Mouse (Mus musculus) CH12.LX (cell line): ENCODE results near the gene Clmp. TPM values are rescaled to one million over a fixed set of nuclear protein-coding genes. Genes with fewer than 3 reads are reported as not detected.

Experiments used
- DNase-seq: peaks from one replicate; pipeline ENCODE4 v3.0.0-alpha.2; 2013; ENCODE audit errors: extremely low read depth
- H3K27ac ChIP-seq: 2 replicates; pipeline ENCODE4 v1.5.1; 2012; ENCODE audit warnings: low read depth, mild to moderate bottlenecking, control low read depth, moderate library complexity; ENCODE audit not compliant: insufficient read depth
- H3K27me3 ChIP-seq: replicated peaks from 2 replicates; pipeline ENCODE3; 2012; ENCODE audit warnings: inconsistent platforms
- H3K36me3 ChIP-seq, 2 experiments: replicated peaks in 1 of 2; 2 replicates each; pipeline versions ENCODE3 to v1.6.1; 2012; ENCODE audit warnings: inconsistent platforms in 1 of 2, low read length in 1 of 2, mild to moderate bottlenecking in 1 of 2, mixed read lengths in 1 of 2, moderate library complexity in 1 of 2; ENCODE audit not compliant: control insufficient read depth in 1 of 2, insufficient read depth in 1 of 2
- H3K4me1 ChIP-seq, 2 experiments: 2 replicates each; pipeline ENCODE4 v1.6.1; 2012; ENCODE audit warnings: inconsistent platforms in 1 of 2, moderate library complexity in 1 of 2; ENCODE audit not compliant: insufficient read depth in 2 of 2, control insufficient read depth in 1 of 2
- H3K4me2 ChIP-seq: 2 replicates; pipeline ENCODE4 v1.6.1; 2012; ENCODE audit warnings: low read depth, mild to moderate bottlenecking, control low read depth; ENCODE audit not compliant: poor library complexity, insufficient read depth, severe bottlenecking
- H3K4me3 ChIP-seq, 3 experiments: fragments of 150-350 bp in 1 of 3; sonication (generic) in 1 of 3; replicated peaks in 1 of 3; 2 replicates each; pipeline versions ENCODE3 to v1.5.1; 2011 to 2012; ENCODE audit warnings: low read depth in 2 of 3, low read length in 2 of 3, mild to moderate bottlenecking in 2 of 3, moderate library complexity in 2 of 3, control low read depth in 1 of 3, improper control_type of control experiment in 1 of 3, inconsistent platforms in 1 of 3, mixed read lengths in 1 of 3; ENCODE audit not compliant: poor library complexity in 1 of 3
- H3K79me2 ChIP-seq: replicated peaks from 2 replicates; pipeline ENCODE4 v1.6.1; 2012; ENCODE audit warnings: mild to moderate bottlenecking, moderate library complexity; ENCODE audit not compliant: control insufficient read depth, poor library complexity, insufficient read depth, severe bottlenecking; ENCODE audit errors: extremely low read depth
- H3K9ac ChIP-seq: 2 replicates; pipeline ENCODE4 v1.6.1; 2012; ENCODE audit warnings: low read depth, mild to moderate bottlenecking, control low read depth, moderate library complexity; ENCODE audit not compliant: insufficient read depth
- H3K9me3 ChIP-seq: replicated peaks from 2 replicates; pipeline ENCODE3; 2012; ENCODE audit warnings: low read length, inconsistent platforms, mixed read lengths
- BHLHE40 ChIP-seq: IDR thresholded peaks from 2 replicates; pipeline ENCODE4 v1.6.1; 2011; ENCODE audit warnings: mild to moderate bottlenecking, low read depth, low read length, improper control_type of control experiment
- CHD2 ChIP-seq: IDR thresholded peaks from 2 replicates; pipeline ENCODE4 v1.6.1; 2011; ENCODE audit warnings: low read length, improper control_type of control experiment
- CTCF ChIP-seq, 2 experiments: IDR thresholded peaks in 1 of 2; conservative IDR thresholded peaks in 1 of 2; 2 replicates each; pipeline ENCODE4 v1.5.1; 2011 to 2012; ENCODE audit warnings: low read depth in 2 of 2, low read length in 2 of 2, improper control_type of control experiment in 1 of 2, inconsistent platforms in 1 of 2, mild to moderate bottlenecking in 1 of 2, moderate library complexity in 1 of 2
- ELF1 ChIP-seq: IDR thresholded peaks from 2 replicates; pipeline ENCODE4 v1.6.1; 2014; ENCODE audit warnings: low read depth, mild to moderate bottlenecking, inconsistent platforms, low read length, improper control_type of control experiment
- EP300 ChIP-seq: IDR thresholded peaks from 2 replicates; pipeline ENCODE4 v1.6.1; 2011; ENCODE audit warnings: low read length, improper control_type of control experiment
- ETS1 ChIP-seq: conservative IDR thresholded peaks from 2 replicates; pipeline ENCODE4 v1.6.1; 2012; ENCODE audit warnings: low read depth, mild to moderate bottlenecking, inconsistent platforms, low read length, improper control_type of control experiment, moderate library complexity
- GABPA ChIP-seq: IDR thresholded peaks from 2 replicates; pipeline ENCODE4 v1.6.1; 2012; ENCODE audit warnings: low read depth, low read length, improper control_type of control experiment, inconsistent platforms; ENCODE audit not compliant: insufficient replicate concordance
- HCFC1 ChIP-seq: IDR thresholded peaks from 2 replicates; pipeline ENCODE4 v1.6.1; 2012; ENCODE audit warnings: low read depth, mild to moderate bottlenecking, inconsistent platforms, low read length, improper control_type of control experiment
- IRF4 ChIP-seq: IDR thresholded peaks from 2 replicates; pipeline ENCODE4 v1.6.1; 2014; ENCODE audit warnings: low read depth, mild to moderate bottlenecking, inconsistent platforms, low read length, improper control_type of control experiment
- MAFK ChIP-seq: IDR thresholded peaks from 2 replicates; pipeline ENCODE4 v1.6.1; 2011; ENCODE audit warnings: low read length, improper control_type of control experiment; ENCODE audit not compliant: insufficient replicate concordance
- MAZ ChIP-seq: IDR thresholded peaks from 2 replicates; pipeline ENCODE4 v1.6.1; 2012; ENCODE audit warnings: low read depth, mild to moderate bottlenecking, inconsistent platforms, low read length, improper control_type of control experiment, moderate library complexity
- NELFE ChIP-seq: IDR thresholded peaks from 2 replicates; pipeline ENCODE4 v1.6.1; 2011; ENCODE audit warnings: low read depth, low read length, improper control_type of control experiment
- NRF1 ChIP-seq: IDR thresholded peaks from 2 replicates; pipeline ENCODE4 v1.6.1; 2014; ENCODE audit warnings: low read depth, mild to moderate bottlenecking, inconsistent platforms, low read length, improper control_type of control experiment, moderate library complexity
- PAX5 ChIP-seq: IDR thresholded peaks from 2 replicates; pipeline ENCODE4 v1.6.1; 2012; ENCODE audit warnings: low read length, inconsistent platforms, mixed read lengths
- POLR2AphosphoS2 ChIP-seq: IDR thresholded peaks from 2 replicates; pipeline ENCODE4 v1.6.1; 2011; ENCODE audit warnings: low read depth, low read length, improper control_type of control experiment
- RCOR1 ChIP-seq: conservative IDR thresholded peaks from 2 replicates; pipeline ENCODE4 v1.6.1; 2012; ENCODE audit warnings: low read depth, mild to moderate bottlenecking, inconsistent platforms, low read length, improper control_type of control experiment
- SIN3A ChIP-seq: IDR thresholded peaks from 2 replicates; pipeline ENCODE4 v1.6.1; 2012; ENCODE audit warnings: low read length, improper control_type of control experiment, inconsistent platforms
- SMC3 ChIP-seq: IDR thresholded peaks from 2 replicates; pipeline ENCODE4 v1.6.1; 2011; ENCODE audit warnings: low read depth, low read length, improper control_type of control experiment
- USF2 ChIP-seq: conservative IDR thresholded peaks from 2 replicates; pipeline ENCODE4 v1.6.1; 2011; ENCODE audit warnings: low read depth, low read length, improper control_type of control experiment
- ZC3H11A ChIP-seq: IDR thresholded peaks from 2 replicates; pipeline ENCODE4 v1.6.1; 2012; ENCODE audit warnings: low read depth, mild to moderate bottlenecking, inconsistent platforms, low read length, improper control_type of control experiment
- ZNF384 ChIP-seq: IDR thresholded peaks from 2 replicates; pipeline ENCODE4 v1.6.1; 2012; ENCODE audit warnings: low read depth, low read length, improper control_type of control experiment, inconsistent platforms
- dilution Hi-C: fragments of 300-500 bp; cut with MboI; formaldehyde crosslinking; loops from 2 replicates; pipeline ENCODE4 v1.14.3; 2020; ENCODE audit warnings: low sequenced_read_pairs; ENCODE audit not compliant: extremely low pct_unique_long_range_greater_than_20kb, extremely low pct_ligation_motif_present
- in situ Hi-C: fragments of 300-500 bp; cut with MboI; formaldehyde crosslinking; loops from 3 replicates; pipeline ENCODE4 v1.14.3; 2019; ENCODE audit warnings: low sequenced_read_pairs, low pct_ligation_motif_present, low pct_unique_long_range_greater_than_20kb, mixed read lengths
- polyA plus RNA-seq: library from polyadenylated mRNA; unstranded; fragments of >175 nt; gene quantifications from 2 replicates; pipeline ENCODE4 v1.2.1, GENCODE M21; 2012; ENCODE audit warnings: low read depth; ENCODE audit not compliant: insufficient read length
- total RNA-seq, 2 experiments: library from RNA; depleted of rRNA; stranded (reverse); fragments of 300-350 nt in 1 of 2; fragments of >200 nt in 1 of 2; gene quantifications; 2 replicates each; pipeline ENCODE4 v1.2.3; 2012 to 2014

Clmp gene
- total and polyA plus RNA-seq, 3 experiments, result not detected

DNA sequence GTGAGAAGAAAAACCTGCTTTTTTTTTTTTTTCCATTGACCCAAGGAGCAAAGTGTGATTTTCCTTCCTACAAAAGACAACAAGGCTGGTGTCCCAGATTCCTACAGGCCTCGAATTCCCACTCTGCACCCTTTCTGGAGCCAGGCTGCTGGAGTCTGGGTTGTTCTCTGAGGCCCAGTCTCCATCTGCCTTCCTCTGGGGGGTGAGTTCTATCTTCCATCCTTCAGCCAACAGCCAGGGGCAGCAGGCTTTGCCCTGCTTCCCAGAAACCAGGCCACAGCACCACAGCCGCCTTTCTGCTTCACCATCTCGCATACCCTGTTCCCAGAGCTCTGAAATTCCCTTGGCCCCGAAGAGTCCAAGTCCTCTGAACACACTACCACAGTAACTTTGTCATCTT, 10.3 kb downstream of the Clmp start:
- Histone ChIP-seq H3K9me3 (no peaks in the 10 kb centered on the region), H3K79me2 (no peaks in the 10 kb centered on the region), H3K27me3 (peaks cover 14% of the 10 kb centered on the region), H3K36me3 (no peaks in the 10 kb centered on the region), H3K4me1 (peaks cover 0 to 27% of the 10 kb centered on the region in 2 experiments; a peak in 2 of 4 replicates), H3K4me3 (no peak overlapping the region), H3K4me2 (no peak overlapping the region)
- DNase-seq, result no peak
- dilution Hi-C loops, result no loop called here
- in situ Hi-C loops, result no loop called here
- TF ChIP-seq NELFE (no peak), CHD2 (no peak), CTCF (conservative IDR thresholded peaks at IDR 0.05 in 1 of 2, IDR thresholded peaks at IDR 0.05 in 1 of 2; ENCODE audit: low read depth in 2 of 2, low read length in 2 of 2) (no peak), ZNF384 (no peak), ZC3H11A (no peak), IRF4 (no peak), GABPA (no peak)
- TF ChIP-seq, all 38 proteins: peak for 0
- no peak overlapping the region for H3K27ac ChIP-seq
- H3K9ac ChIP-seq, result no peak overlapping the region

DNA sequence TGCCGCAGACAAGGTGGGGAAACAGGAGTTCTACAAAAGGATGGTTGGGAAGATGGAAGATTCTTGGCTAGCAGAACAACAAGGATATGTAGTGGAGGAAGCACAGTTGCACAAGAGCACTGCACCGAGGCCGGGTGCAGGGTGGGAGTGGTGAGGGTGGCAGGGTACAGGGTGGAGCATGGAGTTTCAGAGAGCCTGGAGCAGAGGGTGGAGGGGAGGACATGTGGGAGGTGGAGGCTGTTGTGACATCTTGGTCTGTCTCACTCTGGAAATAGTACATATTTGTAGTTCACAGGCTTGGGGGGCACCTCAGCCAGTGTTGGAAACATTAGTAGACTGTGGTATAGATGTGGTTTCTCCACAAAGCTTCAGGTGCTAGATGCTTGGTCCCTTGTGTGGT, 13.4 kb downstream of the Clmp start:
- Histone ChIP-seq H3K27me3 (peaks cover 10% of the 10 kb centered on the region), H3K27ac (no peak overlapping the region), H3K4me3 (no peak overlapping the region), H3K9ac (no peak overlapping the region), H3K4me1 (peaks cover 0 to 9% of the 10 kb centered on the region in 2 experiments; a peak in 2 of 4 replicates), H3K4me2 (no peak overlapping the region), H3K9me3 (no peaks in the 10 kb centered on the region), H3K79me2 (no peaks in the 10 kb centered on the region), H3K36me3 (no peaks in the 10 kb centered on the region)
- in situ Hi-C loops (no loop called here), dilution Hi-C loops (no loop called here)
- DNase-seq, result no peak
- TF ChIP-seq USF2, result no peak
- no peak for TF ChIP-seq SMC3
- no peak for TF ChIP-seq RCOR1
- TF ChIP-seq EP300, result no peak
- no peak for TF ChIP-seq NELFE
- TF ChIP-seq HCFC1, result no peak
- no peak for TF ChIP-seq ELF1
- TF ChIP-seq GABPA, result no peak
- TF ChIP-seq PAX5, result no peak
- TF ChIP-seq MAFK, result no peak

DNA sequence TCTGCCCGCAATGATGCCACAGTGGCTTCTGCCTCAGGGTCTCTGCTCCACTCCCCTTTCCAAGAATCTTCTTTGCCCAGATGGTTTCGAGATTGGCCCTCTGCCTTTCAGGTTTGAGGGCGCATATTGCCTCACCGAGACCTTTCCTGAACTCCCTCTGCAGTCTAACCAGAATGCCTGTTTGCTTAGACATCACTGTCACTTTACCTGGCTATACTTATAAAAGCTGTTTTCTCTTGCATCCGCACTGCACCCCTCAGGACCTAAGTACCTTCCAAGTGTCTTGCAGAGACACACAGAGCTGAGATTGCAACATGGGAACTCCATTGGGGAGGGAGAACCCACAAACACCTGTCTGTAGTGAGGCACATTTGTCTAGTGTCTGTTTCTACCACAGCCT, 14.5 kb downstream of the Clmp start:
- no peak for TF ChIP-seq SIN3A
- TF ChIP-seq CTCF (conservative IDR thresholded peaks at IDR 0.05 in 1 of 2, IDR thresholded peaks at IDR 0.05 in 1 of 2; ENCODE audit: low read depth in 2 of 2, low read length in 2 of 2), result no peak
- TF ChIP-seq ETS1, result no peak
- no peak for TF ChIP-seq BHLHE40
- no peak for TF ChIP-seq SMC3
- no peak for TF ChIP-seq POLR2AphosphoS2
- TF ChIP-seq MAZ, result no peak
- no peak for TF ChIP-seq ELF1
- TF ChIP-seq NRF1, result no peak
- TF ChIP-seq USF2, result no peak
- H3K79me2 ChIP-seq, result no peaks in the 10 kb centered on the region
- peaks cover 10% of the 10 kb centered on the region for H3K27me3 ChIP-seq
- DNase-seq, result no peak
- H3K36me3 ChIP-seq, result no peaks in the 10 kb centered on the region
- no peak overlapping the region for H3K27ac ChIP-seq
- H3K4me3 ChIP-seq, result no peak overlapping the region
- no peak overlapping the region for H3K4me2 ChIP-seq
- in situ Hi-C loops (no loop called here), dilution Hi-C loops (no loop called here)
- H3K4me1 ChIP-seq, result peaks cover 0 to 9% of the 10 kb centered on the region in 2 experiments; a peak in 2 of 4 replicates
- H3K9ac ChIP-seq, result no peak overlapping the region
- no peaks in the 10 kb centered on the region for H3K9me3 ChIP-seq
